26 mouse cellular contexts compared by ENCODE assay signal in the genomic region with DNA sequence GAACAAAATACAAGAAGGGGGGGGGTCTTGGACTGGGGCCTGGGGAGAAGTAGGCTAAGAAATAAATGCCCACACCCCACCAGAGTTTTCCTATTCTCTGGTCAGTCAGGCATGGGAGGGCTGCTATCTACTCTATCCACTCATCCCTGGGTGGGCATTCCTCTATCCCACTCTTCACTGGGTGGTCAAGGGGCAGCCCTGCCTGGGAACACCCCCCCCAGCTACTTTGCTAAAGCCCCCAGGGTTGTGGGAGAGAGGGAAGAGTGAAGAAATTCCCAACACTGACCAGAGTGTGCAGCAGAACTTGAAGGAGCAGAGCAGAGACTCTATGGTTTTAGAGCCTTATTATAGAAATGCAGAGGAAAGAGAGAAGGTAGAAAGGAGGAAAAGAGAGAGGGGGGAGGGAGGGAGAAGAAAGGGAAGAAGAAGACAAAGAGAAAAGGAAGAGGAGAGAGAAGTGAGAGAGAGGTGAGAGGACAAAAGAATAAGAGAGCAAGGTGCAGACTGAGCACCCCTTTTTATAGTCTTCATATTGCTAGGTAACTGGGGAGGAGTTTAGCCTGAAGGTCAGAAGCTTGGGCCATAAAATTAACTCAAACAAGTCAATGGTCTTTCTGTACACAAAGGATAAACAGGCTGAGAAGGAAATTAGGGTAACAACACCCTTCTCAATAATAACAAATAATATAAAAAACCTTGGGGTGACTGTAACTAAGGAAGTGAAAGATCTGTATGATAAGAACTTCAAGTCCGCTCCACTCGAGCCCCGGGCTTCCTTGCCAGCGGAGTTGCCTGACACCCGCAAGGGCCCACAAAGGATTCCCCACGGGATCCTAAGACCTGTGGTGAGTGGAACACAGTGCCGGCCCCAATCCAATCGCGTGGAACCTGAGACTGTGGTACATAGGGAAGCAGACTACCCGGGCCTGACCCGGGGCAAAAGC. TPM values are rescaled to one million over a fixed set of nuclear protein-coding genes. Genes with fewer than 3 reads are reported as not detected.
DNase-seq lines count a peak whose midpoint lies in the region; ATAC-seq and TF ChIP-seq lines count a peak whose summit lies in the region.
"Not testable (repeated sequence)": the region's sequence is repeated elsewhere in the genome, so short reads cannot be mapped to it uniquely, and the experiment has no call there.
"Had no signal": no experiment of that assay in that cellular context is flagged by ENCODE, and none has a peak within 500 bp of the region (broad histone marks: within the 10 kb centered on the region; RNA-seq: fewer than 3 reads in every experiment).

No protein-coding gene starts in this region.

- H3K4me3 ChIP-seq in embryonic facial prominence, embryonic 12.5 days; heart, postnatal 0 days (ENCODE audit: low read depth, low read length); intestine, embryonic 15.5 days (replicated peaks); limb, embryonic 11.5 days (ENCODE audit: low read depth, low read length); liver, postnatal 0 days (ENCODE audit: low read depth, low read length); midbrain, embryonic 13.5 days (replicated peaks); stomach, embryonic 15.5 days (replicated peaks): not testable (repeated sequence)

- 0 out of 2 replicates have a peak, but pooled peaks have one; percentile 47 for ATAC-seq in embryonic facial prominence, embryonic 12.5 days (ENCODE audit: insufficient number of reproducible peaks, insufficient read depth, low FRiP score, low TSS enrichment)
- ATAC-seq in heart, postnatal 0 days (ENCODE audit: insufficient read depth, low read depth), result peak; percentile 41; the same call in 1 of the 2 replicates
- peak; percentile 53; the same call in 1 of the 2 replicates for ATAC-seq in intestine, embryonic 15.5 days
- peak; percentile 44; the same call in 1 of the 2 replicates for ATAC-seq in limb, embryonic 11.5 days (ENCODE audit: insufficient number of reproducible peaks, low FRiP score, low TSS enrichment, low read depth)
- ATAC-seq in liver, postnatal 0 days, result not testable (repeated sequence)
- ATAC-seq in midbrain, embryonic 13.5 days, result 0 out of 2 replicates have a peak, but pooled peaks have one; percentile 48
- ATAC-seq in stomach, embryonic 15.5 days (ENCODE audit: insufficient read depth, low FRiP score, low read depth), result peak; percentile 63; the same call in 1 of the 2 replicates

- H3K36me3 ChIP-seq in embryonic facial prominence, embryonic 12.5 days; heart, postnatal 0 days (replicated peaks; ENCODE audit: control insufficient read depth, insufficient read depth, low read length); intestine, embryonic 15.5 days; limb, embryonic 11.5 days (ENCODE audit: control insufficient read depth, insufficient read depth, low read length); liver, postnatal 0 days (replicated peaks; ENCODE audit: insufficient read depth, low read length); midbrain, embryonic 13.5 days; stomach, embryonic 15.5 days: not testable (repeated sequence)

- DNase-seq in gastrocnemius, postnatal 14 days, result peak; percentile 7
- not testable (repeated sequence) for DNase-seq in heart, postnatal 0 days (ENCODE audit: low spot score); limb, embryonic 11.5 days (ENCODE audit: low spot score)
- DNase-seq in liver, postnatal 0 days, result peak; percentile 17

- H3K27me3 ChIP-seq in embryonic facial prominence, embryonic 12.5 days; heart, postnatal 0 days (ENCODE audit: control insufficient read depth, insufficient read depth, low read length); intestine, embryonic 15.5 days (replicated peaks); limb, embryonic 11.5 days (ENCODE audit: control insufficient read depth, insufficient read depth, low read length); liver, postnatal 0 days (ENCODE audit: insufficient read depth, low read length); midbrain, embryonic 13.5 days; stomach, embryonic 15.5 days (replicated peaks): not testable (repeated sequence)

- H3K9me3 ChIP-seq in embryonic facial prominence, embryonic 12.5 days, result peaks cover 18% of the 10 kb centered on the region
- not testable (repeated sequence) for H3K9me3 ChIP-seq in heart, postnatal 0 days (replicated peaks; ENCODE audit: control insufficient read depth, low read length); intestine, embryonic 15.5 days; limb, embryonic 11.5 days (ENCODE audit: control insufficient read depth, low read length); liver, postnatal 0 days (ENCODE audit: low read length); stomach, embryonic 15.5 days
- H3K9me3 ChIP-seq in midbrain, embryonic 13.5 days, result peaks cover 20% of the 10 kb centered on the region

- intact Hi-C loops in gastrocnemius, postnatal 14 days (cut with DNase I; ENCODE audit: low total_unique reads), result not testable (repeated sequence)

- WGBS in embryonic facial prominence, embryonic 12.5 days, result 85% methylated on average over 11 of the region's 11 CpGs
- 77% methylated on average over 11 of the region's 11 CpGs for WGBS in heart, postnatal 0 days
- WGBS in intestine, embryonic 15.5 days, result 84% methylated on average over 11 of the region's 11 CpGs
- 84% methylated on average over 11 of the region's 11 CpGs for WGBS in limb, embryonic 11.5 days
- WGBS in liver, postnatal 0 days (ENCODE audit: insufficient replicate concordance), result 77% methylated on average over 11 of the region's 11 CpGs
- 86% methylated on average over 11 of the region's 11 CpGs for WGBS in midbrain, embryonic 13.5 days
- WGBS in stomach, embryonic 15.5 days, result 82% methylated on average over 11 of the region's 11 CpGs

- H3K4me1 ChIP-seq in embryonic facial prominence, embryonic 12.5 days; heart, postnatal 0 days (ENCODE audit: control insufficient read depth, insufficient read depth); intestine, embryonic 15.5 days (replicated peaks); limb, embryonic 11.5 days (ENCODE audit: control insufficient read depth, insufficient read depth, low read length); liver, postnatal 0 days (ENCODE audit: insufficient read depth); midbrain, embryonic 13.5 days (replicated peaks); stomach, embryonic 15.5 days: not testable (repeated sequence)

- H3K27ac ChIP-seq in embryonic facial prominence, embryonic 12.5 days; heart, postnatal 0 days (ENCODE audit: low read depth); intestine, embryonic 15.5 days; limb, embryonic 11.5 days (replicated peaks; ENCODE audit: low read depth, low read length); liver, postnatal 0 days (ENCODE audit: low read depth); midbrain, embryonic 13.5 days; stomach, embryonic 15.5 days: not testable (repeated sequence)

- TF ChIP-seq CTCF in heart, postnatal 0 days (IDR thresholded peaks at IDR 0.05; ENCODE audit: low read depth); liver, postnatal 0 days (IDR thresholded peaks at IDR 0.05; ENCODE audit: low read depth): not testable (repeated sequence)

- not testable (repeated sequence) for TF ChIP-seq EP300 in heart, postnatal 0 days (IDR thresholded peaks at IDR 0.05; ENCODE audit: low read depth); liver, postnatal 0 days (IDR thresholded peaks at IDR 0.05; ENCODE audit: low read depth)

- H3K4me2 ChIP-seq in embryonic facial prominence, embryonic 12.5 days (replicated peaks); heart, postnatal 0 days (ENCODE audit: low read depth, low read length); intestine, embryonic 15.5 days (replicated peaks); limb, embryonic 11.5 days (ENCODE audit: low read depth, severe bottlenecking); liver, postnatal 0 days (ENCODE audit: low read depth, low read length); midbrain, embryonic 13.5 days (replicated peaks); stomach, embryonic 15.5 days: not testable (repeated sequence)

- not testable (repeated sequence) for H3K9ac ChIP-seq in embryonic facial prominence, embryonic 12.5 days; heart, postnatal 0 days (replicated peaks; ENCODE audit: low read depth, low read length); intestine, embryonic 15.5 days; limb, embryonic 11.5 days (ENCODE audit: low read length); liver, postnatal 0 days (replicated peaks); midbrain, embryonic 13.5 days (replicated peaks); stomach, embryonic 15.5 days

RNA-seq across cellular contexts. Expression of gene Gm17019, which starts 21.9 kb away (rescaled TPM):
- not detected in 2 replicates for polyA plus RNA-seq in embryonic facial prominence, embryonic 12.5 days (2016; fragmentation: Nextera tagmentation; extraction: Ambion mirVana)
- total RNA-seq in gastrocnemius, postnatal 14 days (2021), result not detected
- total RNA-seq in heart, postnatal 0 days (2014; rRNA removed; ENCODE audit: low replicate concordance), result not detected in 2 replicates
- not detected in 2 replicates for polyA plus RNA-seq in heart, postnatal 0 days (2015; fragmentation: Nextera tagmentation; extraction: Ambion mirVana)
- not detected in 2 replicates for polyA plus RNA-seq in intestine, embryonic 15.5 days (2015; fragmentation: Nextera tagmentation; extraction: Ambion mirVana)
- not detected in 2 replicates for polyA plus RNA-seq in limb, embryonic 11.5 days (2014; fragmentation: Nextera tagmentation; extraction: Ambion mirVana)
- polyA plus RNA-seq in liver, postnatal 0 days (2015; fragmentation: Nextera tagmentation; extraction: Ambion mirVana), result not detected in 2 replicates
- polyA plus RNA-seq in midbrain, embryonic 13.5 days (2015; fragmentation: Nextera tagmentation; extraction: Ambion mirVana), result not detected in 2 replicates
- not detected in 2 replicates for polyA plus RNA-seq in stomach, embryonic 15.5 days (2015; fragmentation: Nextera tagmentation; extraction: Ambion mirVana)
- total RNA-seq: adrenal gland, postnatal 25 days; gastrocnemius, adult 18-20 months; gastrocnemius, postnatal 4 days; heart, adult 8-10 months; heart, postnatal 25 days; layer of hippocampus, postnatal 10 days; left cerebral cortex, adult 2 months; left cerebral cortex, postnatal 36 days had no signal
- polyA plus RNA-seq: brain, embryonic 14.5 days; CD4-positive, CD25-positive, alpha-beta regulatory T cell, adult 4 months; forebrain, embryonic 13.5 days; hindbrain, embryonic 16.5 days; liver, embryonic 14.5 days; midbrain, embryonic 10.5 days; myocyte; neural tube, embryonic 15.5 days; stomach, embryonic 14.5 days; thymus, adult 2 months had no signal

RNA-seq across cellular contexts. Expression of gene Gm10354, which starts 32.2 kb away (rescaled TPM):
- polyA plus RNA-seq in embryonic facial prominence, embryonic 12.5 days (2016; fragmentation: Nextera tagmentation; extraction: Ambion mirVana), result not detected in 2 replicates
- not detected for total RNA-seq in gastrocnemius, postnatal 14 days (2021)
- not detected in 2 replicates for total RNA-seq in heart, postnatal 0 days (2014; rRNA removed; ENCODE audit: low replicate concordance)
- not detected in 2 replicates for polyA plus RNA-seq in heart, postnatal 0 days (2015; fragmentation: Nextera tagmentation; extraction: Ambion mirVana)
- not detected in 2 replicates for polyA plus RNA-seq in intestine, embryonic 15.5 days (2015; fragmentation: Nextera tagmentation; extraction: Ambion mirVana)
- polyA plus RNA-seq in limb, embryonic 11.5 days (2014; fragmentation: Nextera tagmentation; extraction: Ambion mirVana), result not detected in 2 replicates
- polyA plus RNA-seq in liver, postnatal 0 days (2015; fragmentation: Nextera tagmentation; extraction: Ambion mirVana), result not detected in 2 replicates
- polyA plus RNA-seq in midbrain, embryonic 13.5 days (2015; fragmentation: Nextera tagmentation; extraction: Ambion mirVana), result not detected in 2 replicates
- polyA plus RNA-seq in stomach, embryonic 15.5 days (2015; fragmentation: Nextera tagmentation; extraction: Ambion mirVana), result not detected in 2 replicates
- total RNA-seq: adrenal gland, postnatal 25 days; gastrocnemius, adult 18-20 months; gastrocnemius, postnatal 4 days; heart, adult 8-10 months; heart, postnatal 25 days; layer of hippocampus, postnatal 10 days; left cerebral cortex, adult 2 months; left cerebral cortex, postnatal 36 days had no signal
- polyA plus RNA-seq: brain, embryonic 14.5 days; CD4-positive, CD25-positive, alpha-beta regulatory T cell, adult 4 months; forebrain, embryonic 13.5 days; hindbrain, embryonic 16.5 days; liver, embryonic 14.5 days; midbrain, embryonic 10.5 days; myocyte; neural tube, embryonic 15.5 days; stomach, embryonic 14.5 days; thymus, adult 2 months had no signal
